Mouse (Mus musculus) olfactory bulb, adult 2 months (tissue): ENCODE results near the gene Theg.

Experiments used
- CTCF ChIP-seq: fragments of 200-500 bp; IDR thresholded peaks from 2 replicates; pipeline ENCODE4 v1.5.1; 2012; ENCODE audit warnings: low read depth, mild to moderate bottlenecking, low read length, moderate library complexity; ENCODE audit not compliant: insufficient read depth
- POLR2A ChIP-seq: fragments of 200-500 bp; IDR thresholded peaks from 2 replicates; pipeline ENCODE4 v1.6.1; 2012; ENCODE audit warnings: mild to moderate bottlenecking, low read depth, low read length, moderate library complexity; ENCODE audit not compliant: insufficient read depth

DNA sequence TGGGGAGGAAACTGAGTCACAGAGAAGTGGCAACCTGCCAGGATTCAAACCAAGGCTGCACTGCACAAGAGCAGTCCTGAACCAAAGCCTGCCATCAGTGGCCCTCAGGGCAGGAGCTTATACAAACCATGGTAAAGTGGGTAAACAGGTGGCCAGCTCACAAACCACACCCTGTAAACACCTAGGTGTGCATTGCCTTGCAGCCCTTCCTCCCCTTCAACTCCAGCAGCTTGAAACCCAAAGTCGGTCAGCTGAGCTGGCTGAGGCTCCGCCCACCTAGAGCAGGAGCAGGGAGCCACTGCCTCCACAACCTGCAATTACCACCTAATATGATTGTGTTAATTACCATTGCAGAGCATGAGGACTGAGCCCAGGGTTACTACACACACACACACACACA is 20.8 kb upstream of the Theg start:
- TF ChIP-seq POLR2A, result no peak
- no peak for TF ChIP-seq CTCF
